Mouse (Mus musculus): ENCODE measurements around the gene Tmem91.
"Not testable (repeated sequence)": the region's sequence is repeated elsewhere in the genome, so short reads cannot be mapped to it uniquely, and the experiment has no call there.

The Tmem91 gene

DNA sequence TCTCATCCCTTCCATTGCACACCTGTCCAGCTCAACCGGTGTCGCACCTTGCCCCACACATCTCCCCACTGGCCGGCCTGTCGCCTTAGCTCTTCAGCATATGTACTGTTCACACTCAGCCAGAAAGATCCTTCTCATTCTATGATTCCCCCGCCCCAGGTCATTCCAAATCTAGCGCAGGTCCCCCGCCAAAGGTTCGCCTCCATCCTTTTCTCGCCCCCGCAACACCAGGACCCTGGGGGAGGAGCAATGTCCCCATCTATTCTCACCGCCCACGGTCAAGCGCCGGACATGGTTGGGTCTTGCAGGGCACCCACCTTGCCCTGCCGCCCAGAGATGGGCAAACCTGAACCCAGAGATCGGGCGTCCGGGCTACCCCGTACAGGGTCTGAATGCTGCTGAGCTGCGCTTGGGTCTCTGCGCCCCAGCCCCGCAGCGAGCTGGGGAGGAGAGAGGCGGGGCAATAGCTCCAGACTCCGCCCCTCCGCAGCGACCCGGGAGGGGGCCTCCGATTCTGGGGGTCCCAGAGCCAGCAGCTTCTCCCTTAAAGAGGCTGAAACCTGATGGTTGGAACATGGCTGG, at the start of gene Tmem91:
Gene Tmem91, minus strand, starts transcription at position 448 of the 582 bp plus-strand sequence.
- DNase-seq (ENCODE audit: low read depth), result no peak

DNA sequence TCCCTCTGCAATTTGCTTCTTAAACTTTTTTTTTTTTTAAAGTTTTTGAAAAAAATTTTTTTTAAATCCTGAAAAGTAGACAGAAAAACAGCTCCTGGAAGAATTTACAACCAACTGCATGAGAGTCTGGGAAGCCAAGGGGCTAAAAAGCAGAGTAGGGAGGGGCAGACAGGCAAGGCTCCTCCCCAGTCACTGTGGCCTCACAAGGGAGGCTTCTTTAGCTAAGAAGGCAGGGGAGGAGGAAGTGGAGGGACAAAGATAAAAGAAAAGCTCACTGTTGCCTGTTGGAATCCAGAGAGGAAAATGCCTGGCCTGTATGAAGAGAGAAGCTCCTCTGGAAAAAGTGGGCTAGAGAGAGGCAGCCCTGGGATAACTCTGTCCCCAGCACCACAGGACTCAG, 46.8 kb upstream of the Tmem91 start:
- not testable (repeated sequence) for DNase-seq (ENCODE audit: low read depth)

DNA sequence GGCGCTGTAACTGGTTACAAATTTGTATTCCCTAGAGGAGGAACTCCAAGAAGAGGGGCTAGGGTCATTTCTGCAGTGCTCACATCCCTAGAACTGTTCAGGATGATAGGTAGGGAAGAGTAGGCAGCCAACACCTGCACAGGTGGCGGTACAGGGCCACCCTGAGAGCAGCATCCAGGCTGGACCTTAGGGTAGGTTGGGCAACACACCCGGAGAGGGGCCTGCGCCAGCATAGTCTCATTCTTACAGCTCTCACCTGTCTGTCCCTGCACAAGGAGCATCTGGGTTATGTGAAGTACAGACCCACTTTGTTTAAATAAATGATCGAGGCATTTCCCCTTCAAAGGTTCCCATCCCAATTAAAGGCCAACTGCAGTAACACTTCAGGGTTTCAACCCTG, 45.8 kb upstream of the Tmem91 start:
- no peak for DNase-seq (ENCODE audit: low read depth)

DNA sequence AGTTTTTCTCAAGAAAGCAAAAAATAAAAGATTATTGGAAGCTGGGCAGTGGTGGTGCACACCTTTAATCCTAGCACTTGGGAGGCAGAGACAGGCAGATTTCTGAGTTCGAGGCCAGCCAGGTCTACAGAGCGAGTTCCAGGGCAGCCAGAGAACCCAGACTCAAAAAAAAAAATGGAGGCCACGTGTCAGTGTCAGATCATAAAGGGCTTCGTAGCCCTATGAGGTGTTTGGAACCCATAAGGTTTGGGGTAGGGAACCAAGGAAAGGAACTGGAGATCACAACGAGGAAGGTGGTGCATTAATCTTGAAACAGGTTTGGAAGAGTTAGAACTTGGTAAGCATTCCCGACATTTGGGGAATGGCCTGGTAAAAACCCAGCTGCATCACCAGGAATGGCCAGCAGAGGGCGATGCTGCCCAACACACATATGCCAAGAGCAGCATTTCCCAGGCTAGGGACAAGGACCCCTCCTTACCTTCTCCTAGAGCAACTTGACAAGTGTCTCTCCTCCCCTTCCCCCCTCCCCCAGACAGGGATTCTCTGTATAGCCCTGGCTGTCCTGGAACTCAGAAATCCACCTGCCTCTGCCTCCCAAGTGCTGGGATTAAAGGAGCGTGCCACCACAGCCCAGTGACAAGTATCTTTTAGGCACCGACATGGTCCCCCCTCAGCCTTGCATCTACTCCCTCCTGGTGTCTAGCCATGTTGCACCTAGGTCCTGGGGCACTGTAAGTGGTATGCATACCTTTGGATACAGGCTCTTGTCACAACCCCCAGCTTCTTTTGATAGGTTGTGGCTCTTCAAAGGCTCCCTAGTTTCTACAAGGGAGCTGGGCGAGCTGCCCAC, 45.0 kb upstream of the Tmem91 start:
- peak; percentile 81 for DNase-seq (ENCODE audit: low read depth)

DNA sequence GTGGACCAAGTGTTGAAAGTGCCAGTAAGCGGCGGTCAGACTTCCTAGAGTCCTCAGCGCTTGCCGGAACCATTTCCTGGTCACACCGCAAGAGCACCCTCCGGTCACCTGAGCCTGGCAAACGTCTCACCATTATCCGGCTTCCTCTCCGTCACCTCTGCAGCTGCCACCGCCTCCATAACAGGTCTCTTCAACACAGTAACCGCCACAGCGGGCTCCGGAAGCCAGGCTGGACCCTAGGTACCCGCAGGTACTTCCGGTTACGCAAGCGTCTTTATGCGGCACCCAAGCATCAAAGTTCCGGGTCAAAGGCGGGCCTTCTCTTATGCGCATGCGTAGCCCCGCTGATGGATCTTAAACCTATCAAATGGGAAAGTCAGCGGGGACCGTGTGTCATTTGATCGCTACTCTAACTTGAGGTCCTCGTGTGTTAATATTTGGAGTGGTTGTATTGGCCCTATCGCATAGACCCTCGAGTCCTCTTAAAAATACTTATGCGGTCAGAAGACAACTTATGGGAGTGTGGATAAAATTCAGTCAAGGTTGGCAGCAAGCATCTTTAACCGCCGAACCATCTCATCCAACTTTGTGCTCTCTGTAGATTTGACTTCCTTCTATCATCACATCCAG, 43.9 kb upstream of the Tmem91 start, which contains the start of gene Ccdc97:
Gene Ccdc97, minus strand, starts transcription at position 301 of the 630 bp plus-strand sequence.
- peak; percentile 98 for DNase-seq (ENCODE audit: low read depth)

DNA sequence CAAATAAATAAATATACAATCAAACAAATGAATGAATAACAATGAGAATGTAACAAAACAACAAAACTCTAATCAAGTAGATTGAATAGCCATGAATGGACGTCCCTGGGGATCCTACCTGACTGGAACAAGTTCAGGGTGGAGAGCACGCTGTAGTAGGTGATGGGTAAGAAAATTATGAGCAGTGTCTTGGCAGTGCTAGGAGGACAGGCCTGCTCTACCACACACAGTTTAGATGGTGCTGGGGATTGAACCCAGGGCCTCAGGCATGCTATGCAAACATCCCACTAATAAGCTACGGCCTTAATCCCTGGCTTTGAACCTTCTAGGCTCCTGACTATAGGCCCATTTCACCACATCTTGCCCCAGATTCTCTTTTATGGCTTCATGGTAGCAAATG, 42.5 kb upstream of the Tmem91 start:
- no peak for DNase-seq (ENCODE audit: low read depth)

DNA sequence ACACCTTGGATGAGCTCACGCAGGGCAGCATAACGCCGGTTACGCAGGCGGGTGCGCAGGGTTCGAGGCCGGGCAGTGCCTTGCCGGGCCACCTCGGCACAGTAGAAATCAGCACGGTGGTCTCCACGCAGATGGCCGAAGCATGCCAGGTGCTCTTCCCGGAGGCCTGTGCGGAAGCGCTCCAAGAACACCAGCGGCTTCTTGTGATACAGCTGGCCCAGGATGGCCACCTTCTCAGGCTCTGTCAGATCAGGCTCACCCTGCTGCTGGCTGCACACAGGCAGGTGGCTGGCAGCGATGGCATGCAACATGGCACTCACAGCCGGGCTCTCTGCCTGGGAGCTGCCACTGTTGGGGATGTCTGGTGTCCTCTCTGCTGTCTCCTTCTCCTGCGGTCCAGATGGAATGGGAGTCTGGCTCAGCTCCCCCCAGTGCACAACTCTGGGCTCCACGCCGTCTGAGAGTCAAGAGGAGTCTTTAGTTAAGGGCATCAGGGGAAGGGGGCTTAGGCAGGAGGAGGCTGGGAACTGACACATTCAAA, 40.8 kb upstream of the Tmem91 start:
- no peak for DNase-seq (ENCODE audit: low read depth)

DNA sequence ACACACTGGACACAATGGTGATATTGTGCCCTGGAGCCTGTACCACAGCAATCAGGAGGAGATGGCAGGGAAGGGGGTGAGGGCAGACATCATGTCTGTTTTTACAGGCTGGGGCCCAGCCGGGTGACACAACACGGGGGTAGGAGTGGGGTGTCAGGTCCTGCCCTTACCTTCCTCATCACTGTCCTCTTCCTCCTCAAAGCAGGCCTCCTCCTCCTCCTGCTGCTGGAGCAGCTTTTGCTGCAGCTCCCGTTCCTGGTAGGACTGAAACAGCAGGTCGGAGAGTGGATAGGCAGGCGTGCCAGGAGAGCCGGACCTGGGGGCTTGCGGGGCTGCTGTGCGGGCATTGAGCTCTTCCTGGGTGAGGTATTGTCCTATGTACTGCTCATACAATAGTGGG, 39.6 kb upstream of the Tmem91 start:
- no peak for DNase-seq (ENCODE audit: low read depth)

DNA sequence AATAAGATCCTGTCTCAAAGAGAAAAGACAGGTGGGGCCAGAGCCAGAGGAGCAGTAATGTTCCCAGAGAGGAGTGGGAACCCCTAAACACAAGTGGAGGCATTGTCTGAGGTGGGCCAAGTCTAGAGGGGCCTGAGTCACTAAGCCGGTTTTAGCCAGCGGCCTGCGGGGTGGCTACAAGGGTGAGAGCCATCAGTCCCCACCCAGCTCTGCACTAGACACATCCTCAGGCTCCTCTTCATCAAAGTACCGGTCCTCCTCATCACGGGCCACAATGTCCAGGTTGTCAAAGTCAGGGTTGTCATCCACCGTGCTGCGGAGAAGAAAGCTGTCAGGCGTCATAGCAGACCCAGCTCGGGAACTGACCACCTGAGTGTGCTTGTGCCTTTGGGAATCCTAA, 37.8 kb upstream of the Tmem91 start:
- DNase-seq (ENCODE audit: low read depth), result no peak

DNA sequence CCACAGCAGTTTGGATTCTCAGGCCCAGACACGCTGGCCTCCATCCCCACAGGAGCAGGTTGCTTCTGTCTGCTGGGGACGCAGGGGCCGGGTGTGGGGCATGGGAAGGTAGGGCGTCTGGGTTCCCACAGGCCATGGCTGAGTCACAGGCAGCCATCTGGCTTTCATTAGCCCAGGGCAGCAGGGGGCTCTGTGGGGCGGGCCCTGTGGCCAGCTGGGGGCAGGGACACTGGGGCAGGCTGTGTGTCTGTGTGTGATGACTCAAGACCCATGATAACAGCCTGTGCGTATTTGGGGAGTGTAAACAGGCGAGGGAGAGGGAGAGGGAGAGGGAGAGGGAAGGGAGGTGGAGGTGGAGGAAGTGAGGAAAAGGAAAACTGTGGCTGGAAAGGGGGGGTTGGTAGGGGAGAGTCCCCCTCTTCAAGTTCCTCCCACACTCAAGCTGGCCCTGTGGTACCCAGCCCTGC, 36.8 kb upstream of the Tmem91 start:
- DNase-seq (ENCODE audit: low read depth), result peak; percentile 94

DNA sequence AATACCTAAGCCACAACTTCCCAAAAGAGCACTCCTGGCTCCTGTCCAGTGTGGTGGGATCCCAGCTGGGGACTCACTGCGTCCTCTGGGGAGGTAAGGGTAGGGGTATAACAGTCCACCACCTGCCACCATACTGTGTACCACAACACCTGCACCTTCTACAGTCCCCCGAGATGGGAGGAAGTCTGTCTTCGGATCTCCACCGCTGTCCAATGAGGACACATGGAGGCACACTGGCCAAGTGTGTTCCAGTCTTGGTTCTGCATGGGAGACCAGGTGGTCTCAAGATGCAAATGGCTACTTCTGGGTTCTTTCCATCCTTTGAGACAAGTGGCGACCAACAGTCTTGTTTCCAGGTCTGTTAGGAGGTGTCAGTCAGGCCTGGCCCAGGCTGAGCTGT, 36.2 kb upstream of the Tmem91 start:
- DNase-seq (ENCODE audit: low read depth), result no peak

DNA sequence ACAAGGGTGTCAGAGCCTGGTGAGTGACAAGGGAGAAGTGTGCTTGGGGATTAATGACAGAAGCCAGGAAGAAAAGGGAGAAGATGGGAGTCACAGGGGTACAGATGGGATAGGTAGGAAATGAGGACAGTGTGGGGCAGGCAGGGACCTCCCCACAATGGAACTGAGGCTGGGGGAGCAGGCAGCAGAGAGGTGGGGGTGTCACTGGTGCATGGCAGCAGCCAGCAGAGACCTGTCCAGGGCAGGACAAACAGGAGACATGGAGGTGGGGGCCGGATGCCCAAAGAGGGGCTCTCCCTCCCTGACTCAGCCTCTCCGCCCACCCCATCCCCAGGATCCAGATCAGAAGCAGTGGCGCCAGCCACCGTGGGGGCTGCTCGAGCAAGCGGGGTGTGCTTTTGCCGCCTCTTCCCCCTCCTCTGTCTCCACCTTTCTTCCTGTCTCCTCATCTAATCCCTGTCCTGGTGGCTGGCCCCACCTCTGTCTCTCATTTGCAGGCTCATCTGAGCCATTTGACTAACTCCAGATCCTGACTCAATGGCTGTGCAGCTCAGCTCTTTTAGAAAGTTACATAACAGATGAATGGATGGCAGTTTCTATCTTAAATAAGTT, 35.7 kb upstream of the Tmem91 start:
- DNase-seq (ENCODE audit: low read depth), result no peak

DNA sequence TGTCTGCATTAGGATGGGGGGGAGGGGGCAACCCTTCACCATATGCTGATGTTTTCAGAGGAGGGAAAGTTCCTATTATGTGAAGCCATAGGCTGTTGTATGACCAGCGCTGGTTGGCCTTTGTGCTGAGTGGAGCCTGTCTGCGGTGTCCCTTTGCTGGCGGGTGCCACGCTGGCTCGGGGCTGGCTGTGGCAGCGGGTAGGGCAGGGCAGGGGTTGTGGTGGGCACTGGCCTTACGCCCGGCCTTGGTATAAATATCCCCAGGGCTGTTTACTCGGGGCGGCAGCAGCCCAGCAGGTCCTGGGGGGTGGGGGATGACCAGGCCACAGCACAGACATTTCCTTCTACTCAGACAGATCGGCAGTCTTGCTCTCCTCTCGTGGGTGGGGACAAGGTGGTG, 35.0 kb upstream of the Tmem91 start:
- DNase-seq (ENCODE audit: low read depth), result no peak

DNA sequence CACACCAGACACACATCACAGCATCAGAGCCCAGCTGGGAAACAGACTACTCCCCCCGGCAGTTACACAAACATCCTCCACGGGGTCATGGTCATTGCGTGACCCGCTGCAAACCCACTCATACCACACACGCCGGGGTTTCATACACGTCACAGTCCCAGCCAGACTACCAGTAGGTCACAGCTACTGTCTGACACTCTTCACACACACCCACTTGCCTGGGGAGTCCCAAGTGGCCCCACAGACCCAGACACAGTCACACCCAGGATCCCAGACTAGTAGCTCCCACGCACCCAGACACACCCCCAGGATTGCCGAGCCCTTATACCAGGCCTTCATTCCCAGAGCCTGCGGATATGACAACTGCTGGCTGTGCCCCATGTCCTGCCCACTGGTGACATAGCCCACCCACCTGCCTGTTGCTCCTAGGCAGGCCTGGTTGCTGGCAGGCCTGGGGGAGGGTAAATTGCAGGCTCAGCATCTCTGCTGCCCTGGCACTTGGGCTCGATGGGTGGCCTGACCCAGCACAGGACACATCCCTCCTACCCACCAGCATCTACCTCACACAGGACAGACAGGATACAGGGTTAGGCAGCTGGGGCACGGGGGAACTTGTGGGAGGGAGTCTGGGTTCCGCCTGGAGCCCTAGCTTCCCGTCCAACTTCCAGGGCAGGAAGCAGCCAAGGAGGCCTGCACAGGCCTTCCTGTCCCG, 32.8 kb upstream of the Tmem91 start:
- peak; percentile 40 for DNase-seq (ENCODE audit: low read depth)

DNA sequence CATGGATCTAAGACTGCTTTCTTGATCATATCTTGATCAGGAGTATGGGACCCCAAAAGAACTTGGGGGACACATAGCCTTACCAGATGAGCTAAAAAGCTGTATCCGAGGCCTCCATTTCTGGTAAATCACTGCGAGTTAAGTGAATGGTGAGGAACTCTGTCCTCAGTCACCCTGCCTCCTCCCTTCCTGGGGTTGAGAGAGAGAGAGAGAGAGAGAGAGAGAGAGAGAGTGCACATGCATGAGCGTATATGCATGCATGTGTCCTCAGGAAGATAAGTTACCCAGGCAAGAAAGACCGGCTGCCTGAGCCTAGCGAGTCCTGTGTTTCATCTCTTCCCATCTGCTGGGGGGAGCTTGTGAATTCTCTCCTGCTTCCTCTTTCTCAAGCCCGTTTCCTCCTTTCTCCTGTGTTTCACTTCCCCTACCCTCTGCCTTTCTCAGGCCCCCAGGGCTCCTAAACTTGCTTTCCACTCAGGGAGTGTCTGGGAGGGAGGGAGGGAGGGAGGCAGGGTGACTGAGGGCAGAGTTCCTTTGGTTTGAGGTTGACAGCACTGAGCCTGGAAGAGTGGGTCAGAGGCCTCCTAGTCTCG, 31.7 kb upstream of the Tmem91 start:
- no peak for DNase-seq (ENCODE audit: low read depth)

DNA sequence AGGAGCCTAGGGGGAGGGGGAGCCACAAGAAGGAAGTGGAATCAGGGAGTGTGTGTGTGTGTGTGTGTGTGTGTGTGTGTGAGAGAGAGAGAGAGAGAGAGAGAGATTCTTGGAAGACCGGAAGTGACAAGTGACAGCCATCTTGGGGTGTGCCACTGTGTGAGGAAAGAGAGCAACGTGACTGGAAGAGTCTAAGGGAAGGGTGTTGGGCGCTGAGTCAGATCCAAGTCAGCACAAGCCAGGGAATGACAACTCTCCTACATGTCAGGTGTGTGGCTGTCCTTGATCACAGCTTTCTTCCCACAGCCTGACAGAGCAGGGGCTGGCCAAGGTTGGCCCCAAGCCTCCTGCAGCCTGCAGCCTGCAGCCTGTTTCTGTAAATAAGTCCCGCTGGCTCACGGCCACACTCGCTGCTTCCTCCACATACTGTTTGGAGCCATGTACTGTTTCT, 30.9 kb upstream of the Tmem91 start:
- no peak for DNase-seq (ENCODE audit: low read depth)

DNA sequence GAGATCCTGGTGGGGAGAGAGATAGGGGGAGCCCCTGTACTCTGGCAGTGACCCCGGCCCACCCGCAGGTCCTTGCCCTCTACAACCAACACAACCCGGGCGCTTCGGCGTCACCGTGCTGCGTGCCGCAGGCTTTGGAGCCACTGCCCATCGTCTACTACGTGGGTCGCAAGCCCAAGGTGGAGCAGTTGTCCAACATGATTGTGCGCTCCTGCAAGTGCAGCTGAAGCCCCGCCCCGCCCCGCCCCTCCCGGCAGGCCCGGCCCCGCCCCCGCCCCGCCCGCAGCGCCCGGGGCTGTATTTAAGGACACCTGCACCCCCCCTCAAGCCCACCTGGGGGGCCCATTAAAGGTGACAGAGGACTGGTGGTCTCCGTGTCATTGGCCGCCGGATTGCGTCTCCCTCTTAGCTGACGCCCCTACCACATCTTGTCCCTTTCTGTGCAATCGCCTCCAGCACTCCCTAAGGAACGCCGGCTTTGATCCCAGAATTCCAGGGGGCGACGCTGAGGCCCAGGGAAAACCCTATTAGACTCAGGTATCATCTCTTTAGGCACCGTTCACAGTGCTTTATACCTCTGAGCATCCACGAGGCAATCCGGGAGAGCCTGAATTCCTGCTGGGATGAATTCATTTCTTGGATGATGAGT, 29.9 kb upstream of the Tmem91 start:
- no peak for DNase-seq (ENCODE audit: low read depth)

DNA sequence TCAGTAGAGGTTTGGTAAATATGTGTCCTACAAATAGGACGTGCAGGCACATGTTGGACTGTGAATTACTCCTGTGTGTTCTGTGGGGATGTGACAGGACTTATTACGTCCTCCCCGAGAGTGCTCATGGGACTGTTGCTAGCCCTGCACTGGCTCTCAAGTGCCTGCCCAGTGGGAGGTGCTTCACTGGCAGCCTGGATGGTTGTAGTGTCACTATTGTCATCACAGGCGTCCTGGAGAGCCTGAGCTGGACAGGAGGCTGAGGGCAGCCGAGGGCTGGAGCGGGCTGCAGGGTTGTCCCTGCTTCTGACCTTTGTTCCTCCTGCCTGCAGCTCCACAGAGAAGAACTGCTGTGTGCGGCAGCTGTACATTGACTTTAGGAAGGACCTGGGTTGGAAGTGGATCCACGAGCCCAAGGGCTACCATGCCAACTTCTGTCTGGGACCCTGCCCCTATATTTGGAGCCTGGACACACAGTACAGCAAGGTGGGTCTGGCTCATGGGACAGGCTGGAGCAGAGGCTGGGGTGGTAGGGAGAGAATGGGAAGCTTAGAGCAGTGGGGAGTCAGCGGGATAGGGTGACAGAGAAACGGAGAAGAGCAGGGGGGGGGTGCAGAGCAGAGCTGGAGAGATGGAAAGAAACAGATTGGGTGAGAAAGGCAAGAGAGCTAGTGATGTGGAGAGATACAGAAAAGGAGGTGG, 29.0 kb upstream of the Tmem91 start:
- DNase-seq (ENCODE audit: low read depth), result no peak

DNA sequence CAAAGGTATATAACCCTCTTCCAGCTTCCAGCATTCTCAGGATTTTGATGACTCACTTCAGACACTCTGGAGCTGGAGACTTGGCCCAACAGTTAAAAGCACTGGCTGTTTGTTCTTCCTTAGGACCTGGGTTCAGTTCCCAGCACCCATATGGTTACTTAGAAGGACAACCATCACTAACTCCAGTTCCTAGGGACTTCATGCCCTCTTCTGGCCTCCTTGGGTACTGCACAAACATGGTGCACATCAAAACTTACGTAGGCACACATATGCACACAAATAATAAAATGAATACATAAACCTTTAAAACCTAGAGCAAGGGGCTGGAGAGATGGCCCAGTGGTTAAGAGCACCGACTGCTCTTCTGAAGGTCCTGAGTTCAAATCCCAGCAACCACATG, 27.4 kb upstream of the Tmem91 start:
- peak; percentile 62 for DNase-seq (ENCODE audit: low read depth)

DNA sequence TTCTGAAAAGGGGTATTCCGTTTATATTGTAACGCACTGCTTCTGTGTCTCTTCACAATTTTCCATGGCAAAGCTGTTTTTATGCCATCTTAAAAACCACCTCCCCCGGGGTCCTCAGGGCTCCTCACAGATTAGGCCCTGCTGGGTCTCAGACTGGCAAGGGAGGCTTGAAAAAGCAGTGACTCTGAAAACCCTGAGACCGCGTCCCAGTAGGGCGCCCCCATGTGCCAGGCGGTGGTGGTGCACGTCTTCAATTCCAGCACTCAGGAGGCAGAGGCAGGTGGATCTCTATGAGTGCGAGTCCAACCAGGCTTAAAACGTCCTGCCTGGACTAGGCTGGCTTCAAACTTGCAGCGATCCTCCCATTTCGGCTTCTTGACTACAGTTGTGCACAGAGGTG, 25.8 kb upstream of the Tmem91 start:
- no peak for DNase-seq (ENCODE audit: low read depth)

Measured in 416B (cell line).